Mouse (Mus musculus): ENCODE results near the gene Phlda2. TPM values are rescaled to one million over a fixed set of nuclear protein-coding genes. Genes with fewer than 3 reads are reported as not detected.

The Phlda2 gene
- total RNA-seq, 2 experiments from 2014 or later = 0.82 TPM; not detected in 1

- DNase-seq = no peak
Observed at GRCm38 (mm10) chr7:143461920-143462319, 41.0 kb downstream of the Phlda2 start.

DNA sequence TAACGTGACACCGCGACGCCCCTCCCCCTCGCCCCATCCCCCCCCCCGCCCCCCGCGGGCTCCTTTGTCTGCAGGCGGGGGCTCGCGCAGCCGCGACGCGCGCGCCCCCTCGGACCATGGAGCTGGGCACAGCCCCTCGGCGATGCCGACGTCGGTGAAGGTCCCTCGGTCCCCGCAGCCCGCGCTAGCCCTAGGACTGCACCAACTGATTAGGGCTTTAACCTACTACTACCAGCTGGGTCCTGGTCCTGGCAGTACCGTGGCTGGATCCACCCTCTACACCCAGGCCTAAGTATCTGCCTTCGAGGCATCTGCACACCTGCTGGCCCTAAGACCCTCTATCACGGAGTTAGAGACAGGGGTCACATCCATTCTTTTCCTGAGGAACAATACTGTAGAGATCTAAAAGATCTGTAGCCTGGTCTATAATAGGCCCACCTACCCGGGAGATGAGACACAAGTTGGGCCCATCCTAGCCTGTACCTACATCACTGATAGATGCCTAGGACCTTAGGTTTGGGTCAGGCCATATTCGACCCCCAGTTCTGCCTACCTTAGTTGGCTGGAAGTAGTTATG is 41.6 kb downstream of the Phlda2 start:
- DNase-seq = no peak

DNA sequence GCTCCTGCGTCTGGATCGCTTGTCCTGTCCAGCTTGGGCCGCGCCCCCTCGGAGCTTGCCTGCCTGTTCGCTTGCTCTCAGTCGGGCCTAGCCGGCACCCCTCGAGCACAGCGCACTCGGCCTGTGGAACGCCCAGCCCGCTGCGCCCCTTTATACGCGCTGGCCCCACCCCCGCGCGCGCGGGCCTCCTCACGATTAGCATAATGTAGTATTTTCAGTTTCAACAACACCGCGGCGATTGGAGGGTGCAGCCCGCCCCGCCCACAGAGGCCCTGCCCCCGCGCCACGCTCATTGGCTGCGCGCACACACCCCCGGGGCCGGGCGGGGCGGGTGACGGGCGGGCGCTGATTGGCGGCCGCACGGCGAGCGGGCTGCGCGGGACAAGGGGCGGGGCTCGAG is 42.1 kb downstream of the Phlda2 start, which contains the start of gene Cdkn1c:
Gene Cdkn1c (minus strand): TSS at position 177 of the 400 bp plus-strand sequence.
- peak; percentile 93 for DNase-seq

DNA sequence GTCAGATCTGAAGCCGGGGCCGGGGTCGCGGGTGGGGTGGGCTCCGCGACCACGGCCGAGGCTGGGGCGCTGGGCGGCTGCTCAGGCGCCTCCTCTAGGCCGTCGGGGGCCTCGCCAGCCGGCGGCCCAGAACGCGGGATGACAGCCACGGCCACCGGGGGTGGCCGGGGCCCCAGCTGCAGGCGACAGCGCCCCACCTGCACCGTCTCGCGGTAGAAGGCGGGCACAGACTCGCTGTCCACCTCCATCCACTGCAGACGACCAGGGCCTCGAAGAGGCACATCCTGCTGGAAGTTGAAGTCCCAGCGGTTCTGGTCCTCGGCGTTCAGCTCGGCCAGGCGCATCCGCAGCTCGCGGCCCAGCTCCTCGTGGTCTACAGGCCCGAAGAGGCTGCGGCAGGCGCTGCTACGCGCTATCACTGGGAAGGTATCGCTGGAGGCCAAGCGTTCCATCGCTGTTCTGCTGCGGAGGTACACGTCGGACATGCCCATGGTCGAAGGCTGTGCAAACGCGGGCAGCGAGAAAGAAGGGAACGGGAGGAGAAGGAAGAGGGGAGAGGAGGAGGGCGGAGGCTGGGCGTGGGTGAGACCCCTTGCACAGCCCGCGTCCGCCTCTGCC is 42.6 kb downstream of the Phlda2 start:
- no peak for DNase-seq

DNA sequence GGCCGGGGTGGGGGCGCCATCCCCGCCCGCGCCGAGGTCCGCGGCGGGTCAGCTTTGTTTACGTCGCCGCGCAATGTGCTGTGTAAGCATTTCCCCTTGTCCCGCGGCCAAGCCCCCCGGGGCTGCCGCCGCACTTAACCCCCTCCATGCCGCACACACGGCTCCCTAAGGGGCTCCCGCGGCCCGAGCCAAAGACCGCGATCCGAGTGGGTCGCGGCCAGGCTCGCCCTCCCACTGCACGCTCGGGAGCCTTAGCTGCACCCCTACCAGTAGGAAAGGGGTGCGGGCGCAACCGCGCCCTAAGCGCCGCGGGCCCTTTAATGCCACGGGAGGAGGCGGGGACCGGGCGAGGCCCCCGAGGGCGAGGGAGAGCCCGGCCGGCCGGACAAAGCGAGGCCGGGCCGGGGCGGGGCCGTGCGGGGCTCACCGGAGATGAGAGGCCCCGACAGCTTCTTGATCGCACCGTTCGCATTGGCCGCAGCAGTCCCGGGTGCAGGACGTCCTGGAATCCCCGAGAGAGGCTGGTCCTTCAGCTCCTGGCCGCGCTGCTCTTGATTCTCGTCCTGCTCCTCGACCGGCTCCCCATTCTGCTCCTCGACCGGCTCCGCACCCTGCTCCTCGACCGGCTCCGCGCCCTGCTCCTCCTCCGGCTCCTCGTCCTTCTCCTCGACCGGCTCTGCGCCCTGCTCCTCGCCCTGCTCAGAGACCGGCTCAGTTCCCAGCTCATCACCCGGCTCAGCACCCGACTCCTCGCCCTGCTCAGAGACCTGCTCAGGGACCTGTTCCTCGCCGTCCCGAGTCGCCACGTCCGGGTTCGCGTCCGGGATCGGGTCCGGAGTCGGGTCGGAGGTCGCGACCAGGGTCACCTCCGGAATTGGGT is 43.4 kb downstream of the Phlda2 start:
- peak; percentile 70 for DNase-seq

- DNase-seq = no peak
Observed at GRCm38 (mm10) chr7:143458963-143459331, 44.0 kb downstream of the Phlda2 start.

Other genes starting within 250 kb of the Phlda2 start
- 100 to 1,000 TPM; 386 to 453 TPM for gene Cdkn1c, start 42.1 kb downstream of the Phlda2 start, total RNA-seq (2021)
- gene Slc22a18, start 29.4 kb downstream of the Phlda2 start, total RNA-seq (2021) = 10 to 100 TPM in 1 of 2 experiments, 1 to 10 TPM in 1; 6.5 to 15.0 TPM
- gene Nap1l4, start 46.0 kb upstream of the Phlda2 start, total RNA-seq (2021) = 100 to 1,000 TPM; 135 to 153 TPM
- gene Cars, start 96.9 kb upstream of the Phlda2 start, total RNA-seq (2021) = 10 to 100 TPM; 38.7 to 56.6 TPM
- gene Tnfrsf26, start 125.6 kb upstream of the Phlda2 start, total RNA-seq (2021) = 1 to 10 TPM; 1.1 to 1.5 TPM
- gene Tnfrsf22, start 146.5 kb upstream of the Phlda2 start, total RNA-seq (2021) = 1 to 10 TPM; 5.2 to 7.0 TPM
- gene Tnfrsf23, start 182.7 kb upstream of the Phlda2 start, total RNA-seq (2021) = 1 to 10 TPM; 2.4 to 3.0 TPM

All from adrenal gland, postnatal 10 days (tissue).